Mouse (Mus musculus): ENCODE data around the gene Arhgef18.

- TF ChIP-seq CTCF (IDR thresholded peaks at IDR 0.05; ENCODE audit: low read depth) (no peak), EP300 (optimal IDR thresholded peaks at IDR 0.05) (no peak)
Observed at GRCm38 (mm10) chr8:3416846-3417245, 24.0 kb downstream of the Arhgef18 start.
